Mouse (Mus musculus) hindbrain, embryonic 11.5 days (tissue): ENCODE results near the gene C1rl. TPM values are rescaled to one million over a fixed set of nuclear protein-coding genes. Genes with fewer than 3 reads are reported as not detected.
A peak's percentile ranks its signal among the peaks of the same experiment; 100 is the strongest.
"Not testable (repeated sequence)": the region's sequence is repeated elsewhere in the genome, so short reads cannot be mapped to it uniquely, and the experiment has no call there.

ENCODE experiments used
- ATAC-seq: fragments of 200-750 bp; cut with Nextera tagmentation; 2 replicates; pipeline ENCODE4 v1.8.0; 2017; ENCODE audit warnings: mild to moderate bottlenecking, moderate TSS enrichment, moderate library complexity; ENCODE audit not compliant: low FRiP score
- DNase-seq: peaks from one replicate; pipeline ENCODE4 v3.0.0-alpha.2; 2015; ENCODE audit warnings: low spot score
- H3K27ac ChIP-seq: fragments of 300-500 bp; sonication (generic); 2 replicates; pipeline ENCODE4 v1.5.1; 2014; ENCODE audit warnings: mild to moderate bottlenecking, low read depth, low read length
- H3K27me3 ChIP-seq: fragments of 300-500 bp; sonication (generic); 2 replicates; pipeline ENCODE4 v1.6.1; 2014; ENCODE audit warnings: mild to moderate bottlenecking, low read length, moderate library complexity, mixed read lengths; ENCODE audit not compliant: control insufficient read depth, insufficient read depth
- H3K36me3 ChIP-seq: fragments of 300-500 bp; sonication (generic); 2 replicates; pipeline ENCODE4 v1.6.1; 2014; ENCODE audit warnings: mild to moderate bottlenecking, low read length, moderate library complexity, mixed read lengths; ENCODE audit not compliant: control insufficient read depth, insufficient read depth
- H3K4me1 ChIP-seq: fragments of 300-500 bp; sonication (generic); replicated peaks from 2 replicates; pipeline ENCODE4 v1.6.1; 2014; ENCODE audit warnings: low read length, mixed read lengths; ENCODE audit not compliant: control insufficient read depth, insufficient read depth
- H3K4me2 ChIP-seq: fragments of 300-500 bp; sonication (generic); replicated peaks from 2 replicates; pipeline ENCODE4 v1.6.1; 2014; ENCODE audit warnings: mild to moderate bottlenecking, low read depth, low read length
- H3K4me3 ChIP-seq: fragments of 300-500 bp; sonication (generic); 2 replicates; pipeline ENCODE4 v1.5.1; 2014; ENCODE audit warnings: low read depth, low read length
- H3K9ac ChIP-seq: fragments of 300-500 bp; sonication (generic); 2 replicates; pipeline ENCODE4 v1.6.1; 2014; ENCODE audit warnings: low read depth, low read length
- H3K9me3 ChIP-seq: fragments of 300-500 bp; sonication (generic); 2 replicates; pipeline ENCODE4 v1.6.1; 2016; ENCODE audit warnings: low read length; ENCODE audit not compliant: control insufficient read depth
- WGBS: fragments of 180-500 bp; shearing (Covaris S2); extraction: QIAGEN DNeasy Blood & Tissue Kit; methylation state at CpG from one replicate; pipeline ENCODE4 v1.1.7; 2014; 5-methylcytosine and 5-hydroxymethylcytosine counted together
- polyA plus RNA-seq: library from polyadenylated mRNA; unstranded; fragments of >200 nt; fragmentation: Nextera tagmentation; extraction: Ambion mirVana; gene quantifications from 2 replicates; pipeline ENCODE4 v1.2.1, GENCODE M21; 2014

C1rl gene
- polyA plus RNA-seq, 1 experiment from 2014 or later = 0.11 TPM

GRCm38 (mm10) chr6:124531077-124531476, 38.2 kb downstream of the C1rl start:
- no peaks in the 10 kb centered on the region for H3K27me3 ChIP-seq
- H3K9me3 ChIP-seq = no peaks in the 10 kb centered on the region
- no peaks in the 10 kb centered on the region for H3K36me3 ChIP-seq
- no peak overlapping the region for H3K4me2 ChIP-seq
- DNase-seq (no peak), ATAC-seq (no peak)
- no peak overlapping the region for H3K27ac ChIP-seq
- H3K9ac ChIP-seq = no peak overlapping the region
- WGBS = 86% methylated on average over 8 of the region's 8 CpGs
- H3K4me3 ChIP-seq = no peak overlapping the region
- no peaks in the 10 kb centered on the region for H3K4me1 ChIP-seq

- not testable (repeated sequence) for H3K27ac ChIP-seq, H3K4me1 ChIP-seq, H3K4me3 ChIP-seq, H3K9me3 ChIP-seq, H3K27me3 ChIP-seq, H3K36me3 ChIP-seq, ATAC-seq, DNase-seq, H3K4me2 ChIP-seq, H3K9ac ChIP-seq
- WGBS = 86% methylated on average over 8 of the region's 8 CpGs
These were observed 43.4 kb downstream of the C1rl start for GRCm38 (mm10) chr6:124536125-124536829.

- not testable (repeated sequence) for H3K4me3 ChIP-seq, H3K9ac ChIP-seq, H3K4me1 ChIP-seq, H3K36me3 ChIP-seq, H3K4me2 ChIP-seq, ATAC-seq, H3K27me3 ChIP-seq, DNase-seq, H3K9me3 ChIP-seq, H3K27ac ChIP-seq
- WGBS = 74% methylated on average over 2 of the region's 2 CpGs
These were observed 48.3 kb downstream of the C1rl start for GRCm38 (mm10) chr6:124541176-124541575.

GRCm38 (mm10) chr6:124542284-124542683, 49.4 kb downstream of the C1rl start, which contains the start of gene C1s1:
C1s1 (minus strand) TSS chr6:124542359.
- H3K27ac ChIP-seq, H3K4me1 ChIP-seq, H3K4me2 ChIP-seq, ATAC-seq, H3K4me3 ChIP-seq, H3K9ac ChIP-seq, H3K36me3 ChIP-seq, H3K9me3 ChIP-seq, H3K27me3 ChIP-seq: not testable (repeated sequence)
- WGBS = 4% methylated on average over 1 of the region's 1 CpGs
- DNase-seq = peak; percentile 49

- no peak for DNase-seq
- Histone ChIP-seq H3K4me1 (no peaks in the 10 kb centered on the region), H3K9ac (no peak overlapping the region), H3K4me2 (no peak overlapping the region), H3K27ac (no peak overlapping the region), H3K9me3 (no peaks in the 10 kb centered on the region), H3K36me3 (no peaks in the 10 kb centered on the region), H3K27me3 (no peaks in the 10 kb centered on the region), H3K4me3 (no peak overlapping the region)
- ATAC-seq = no peak
- WGBS = 88% methylated on average over 5 of the region's 6 CpGs
These were observed 51.6 kb downstream of the C1rl start for GRCm38 (mm10) chr6:124544466-124544865.

GRCm38 (mm10) chr6:124545425-124545824, 52.5 kb downstream of the C1rl start:
- no peaks in the 10 kb centered on the region for H3K27me3 ChIP-seq
- no peaks in the 10 kb centered on the region for H3K4me1 ChIP-seq
- H3K9ac ChIP-seq = no peak overlapping the region
- H3K9me3 ChIP-seq = no peaks in the 10 kb centered on the region
- no peak overlapping the region for H3K27ac ChIP-seq
- no peak for DNase-seq
- no peak overlapping the region for H3K4me2 ChIP-seq
- 88% methylated on average over 2 of the region's 2 CpGs for WGBS
- no peaks in the 10 kb centered on the region for H3K36me3 ChIP-seq
- no peak for ATAC-seq
- no peak overlapping the region for H3K4me3 ChIP-seq

GRCm38 (mm10) chr6:124547979-124548378, 55.1 kb downstream of the C1rl start:
- not testable (repeated sequence) for H3K36me3 ChIP-seq, H3K4me3 ChIP-seq, H3K9me3 ChIP-seq, H3K27me3 ChIP-seq, H3K27ac ChIP-seq, H3K9ac ChIP-seq, DNase-seq, H3K4me2 ChIP-seq, ATAC-seq, H3K4me1 ChIP-seq
- WGBS = 96% methylated on average over 2 of the region's 3 CpGs

- ATAC-seq = no peak
- no peaks in the 10 kb centered on the region for H3K4me1 ChIP-seq
- no peak overlapping the region for H3K4me2 ChIP-seq
- H3K9ac ChIP-seq = no peak overlapping the region
- H3K36me3 ChIP-seq = no peaks in the 10 kb centered on the region
- H3K9me3 ChIP-seq = no peaks in the 10 kb centered on the region
- 87% methylated on average over 3 of the region's 3 CpGs for WGBS
- no peaks in the 10 kb centered on the region for H3K27me3 ChIP-seq
- H3K4me3 ChIP-seq = no peak overlapping the region
- H3K27ac ChIP-seq = no peak overlapping the region
- no peak for DNase-seq
These were observed 56.2 kb downstream of the C1rl start for GRCm38 (mm10) chr6:124549023-124549550.

GRCm38 (mm10) chr6:124552766-124553165, 59.9 kb downstream of the C1rl start:
- no peak for ATAC-seq
- Histone ChIP-seq H3K4me1 (no peaks in the 10 kb centered on the region), H3K4me3 (no peak overlapping the region), H3K27ac (no peak overlapping the region), H3K9me3 (no peaks in the 10 kb centered on the region), H3K27me3 (no peaks in the 10 kb centered on the region), H3K9ac (no peak overlapping the region), H3K4me2 (no peak overlapping the region), H3K36me3 (no peaks in the 10 kb centered on the region)
- no peak for DNase-seq
- WGBS = 69% methylated on average over 22 of the region's 22 CpGs
